Mouse (Mus musculus): ENCODE measurements around the gene Snx11.

DNA sequence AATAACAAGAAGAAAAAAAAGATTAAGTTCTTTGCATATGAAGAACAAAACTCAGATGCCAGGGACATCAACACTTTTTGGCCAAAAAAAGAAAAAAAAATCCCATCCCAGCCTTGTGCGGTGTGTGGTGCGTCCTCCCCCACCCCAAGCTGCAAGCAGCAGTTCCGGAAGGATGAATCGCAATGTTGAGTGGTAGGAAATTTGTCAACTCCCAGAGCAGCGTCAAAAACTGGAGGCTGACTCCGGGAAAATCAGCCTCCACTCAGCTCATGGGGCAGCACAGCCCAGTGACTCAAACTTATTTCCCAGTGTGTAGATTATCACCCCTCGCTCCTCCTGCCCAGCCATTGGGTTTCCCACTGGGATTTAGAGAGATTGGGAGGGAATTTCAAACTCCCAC, 15.4 kb downstream of the Snx11 start:
- no peak for TF ChIP-seq USF1 (IDR thresholded peaks at IDR 0.05; ENCODE audit: low read depth)
- TF ChIP-seq TCF12 (IDR thresholded peaks at IDR 0.05; ENCODE audit: insufficient read depth, poor library complexity, severe bottlenecking): no peak
- no peak for TF ChIP-seq POLR2A (IDR thresholded peaks at IDR 0.05; ENCODE audit: insufficient read length, low read depth)
- TF ChIP-seq E2F4 (IDR thresholded peaks at IDR 0.05; ENCODE audit: insufficient read depth): no peak
- TF ChIP-seq MAX (IDR thresholded peaks at IDR 0.05; ENCODE audit: low read depth): no peak
- TF ChIP-seq MYOG (IDR thresholded peaks at IDR 0.05; ENCODE audit: control insufficient read depth in 1 of 3, insufficient read depth in 1 of 3, insufficient read length in 2 of 3, low read depth in 2 of 3): no peak
- no peak for TF ChIP-seq CEBPB (IDR thresholded peaks at IDR 0.05; ENCODE audit: insufficient read depth, poor library complexity, severe bottlenecking)
- TF ChIP-seq REST (IDR thresholded peaks at IDR 0.05; ENCODE audit: insufficient read depth, insufficient read length): no peak
- TF ChIP-seq MYOD1 (IDR thresholded peaks at IDR 0.05; ENCODE audit: control insufficient read depth in 1 of 3, insufficient read length in 2 of 3, low read depth in 2 of 3): no peak
- TF ChIP-seq TCF3 (IDR thresholded peaks at IDR 0.05; ENCODE audit: insufficient read length, low read depth): no peak
- no peak for TF ChIP-seq POLR2AphosphoS2 (IDR thresholded peaks at IDR 0.05; ENCODE audit: insufficient read length, low read depth)
- no peak for TF ChIP-seq SRF (IDR thresholded peaks at IDR 0.05; ENCODE audit: control insufficient read depth, insufficient read length, low read depth)

All from myocyte (in vitro differentiated cells).